Mouse (Mus musculus) mouse trophoblast stem cell (cell line): ENCODE measurements around the gene Hirip3.

ENCODE experiments used
- in situ Hi-C, 2 experiments: fragments of 300-500 bp; cut with MseI, MboI; formaldehyde crosslinking; loops; 2 replicates in 1 of 2; 3 replicates in 1 of 2; pipeline ENCODE4 v1.15.1; 2025

Hirip3 gene

GRCm38 (mm10) chr7:126850161-126850560 is 11.6 kb upstream of the Hirip3 start:
- in situ Hi-C loops: no loop called here

- in situ Hi-C loops: no loop called here
These were observed 10.6 kb upstream of the Hirip3 start for GRCm38 (mm10) chr7:126851192-126851591.

GRCm38 (mm10) chr7:126853454-126853853 is 8.3 kb upstream of the Hirip3 start:
- in situ Hi-C loops: no loop called here

DNA sequence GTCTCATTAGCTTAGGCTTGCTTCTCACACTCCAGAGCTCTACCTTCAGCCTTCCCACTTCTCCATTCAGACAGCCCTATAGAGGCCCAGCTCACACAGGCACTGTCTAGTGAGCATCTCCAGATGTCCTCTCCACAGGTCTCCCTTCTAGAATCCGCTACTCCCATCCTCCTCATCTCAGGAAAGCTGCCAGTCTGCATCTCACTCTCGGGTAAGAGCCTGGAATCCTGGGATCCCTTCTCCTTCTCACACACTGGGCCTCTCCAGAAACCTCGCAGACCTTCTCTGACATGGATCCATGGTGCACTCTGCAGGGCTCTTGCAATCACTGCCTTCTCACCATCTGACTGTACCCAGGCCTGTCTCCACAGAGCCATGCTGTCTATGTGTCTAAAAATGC is 6.1 kb upstream of the Hirip3 start:
- in situ Hi-C loops: no loop called here

GRCm38 (mm10) chr7:126856741-126857420 is 4.9 kb upstream of the Hirip3 start:
- in situ Hi-C loops: no loop called here

DNA sequence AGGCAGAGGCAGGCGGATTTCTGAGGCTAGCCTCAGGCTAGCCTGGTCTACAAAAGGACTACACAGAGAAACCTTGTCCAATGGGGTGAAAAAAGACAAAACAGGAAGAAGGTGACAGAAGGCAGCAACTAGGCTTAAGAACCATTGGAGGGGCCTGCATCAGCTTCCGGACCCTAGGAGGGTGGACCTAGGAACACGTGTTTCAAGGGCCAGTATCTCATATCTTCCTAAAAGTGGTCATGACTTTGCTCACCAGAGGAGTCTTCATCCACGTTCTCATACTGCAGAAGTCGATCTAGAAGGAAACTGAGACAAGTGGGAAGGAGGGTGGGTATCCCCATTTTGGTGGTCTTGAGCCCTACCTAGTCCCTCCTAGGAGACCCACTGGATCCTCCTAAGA is 785 bp upstream of the Hirip3 start:
- in situ Hi-C loops: no loop called here

GRCm38 (mm10) chr7:126862147-126862784 is 494 bp downstream of the Hirip3 start, which contains the start of gene Ino80e:
Gene Ino80e, minus strand, starts transcription at chr7:126862377.
- in situ Hi-C loops: no loop called here

GRCm38 (mm10) chr7:126863791-126864190 is 2.0 kb downstream of the Hirip3 start:
- in situ Hi-C loops: no loop called here

DNA sequence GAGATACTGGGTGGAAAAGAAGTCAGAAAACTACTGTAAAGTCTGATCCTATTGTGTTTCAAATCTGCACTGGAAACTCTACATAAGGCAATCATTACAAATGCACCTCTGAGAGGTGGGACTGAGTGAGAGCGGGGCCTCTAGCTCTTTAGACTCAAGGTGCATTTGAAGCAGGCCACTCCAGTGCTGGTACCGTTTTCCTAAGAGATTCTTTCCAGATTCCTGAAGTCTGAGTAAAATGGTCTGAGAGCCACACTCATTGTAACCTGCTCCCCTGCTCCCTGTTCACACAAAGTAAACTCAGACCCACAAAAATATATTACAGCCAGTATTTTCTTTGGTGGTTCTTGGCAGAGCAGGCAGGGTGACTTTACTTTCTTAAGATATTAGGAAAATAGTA is 5.8 kb downstream of the Hirip3 start:
- in situ Hi-C loops: no loop called here

DNA sequence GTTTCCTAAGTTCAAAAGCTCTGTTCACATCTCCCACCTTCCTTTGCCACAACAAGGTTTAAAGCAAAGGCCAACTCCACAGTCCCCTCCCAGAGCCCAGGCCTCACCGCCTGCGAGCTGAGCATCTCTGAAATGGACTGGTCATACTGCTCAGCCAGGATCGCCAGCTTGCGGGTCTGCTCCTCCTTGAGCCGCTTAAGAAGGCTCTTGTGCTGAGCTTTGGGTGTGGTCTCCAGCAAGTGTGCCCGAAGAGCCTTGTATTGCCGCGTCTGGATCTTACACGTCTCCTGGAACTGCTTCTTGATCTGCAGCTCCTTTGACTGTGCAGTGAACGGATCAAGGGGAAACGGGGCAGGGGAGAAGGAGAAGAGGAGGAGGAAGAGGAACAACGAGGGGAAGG is 6.2 kb downstream of the Hirip3 start:
- in situ Hi-C loops: no loop called here

DNA sequence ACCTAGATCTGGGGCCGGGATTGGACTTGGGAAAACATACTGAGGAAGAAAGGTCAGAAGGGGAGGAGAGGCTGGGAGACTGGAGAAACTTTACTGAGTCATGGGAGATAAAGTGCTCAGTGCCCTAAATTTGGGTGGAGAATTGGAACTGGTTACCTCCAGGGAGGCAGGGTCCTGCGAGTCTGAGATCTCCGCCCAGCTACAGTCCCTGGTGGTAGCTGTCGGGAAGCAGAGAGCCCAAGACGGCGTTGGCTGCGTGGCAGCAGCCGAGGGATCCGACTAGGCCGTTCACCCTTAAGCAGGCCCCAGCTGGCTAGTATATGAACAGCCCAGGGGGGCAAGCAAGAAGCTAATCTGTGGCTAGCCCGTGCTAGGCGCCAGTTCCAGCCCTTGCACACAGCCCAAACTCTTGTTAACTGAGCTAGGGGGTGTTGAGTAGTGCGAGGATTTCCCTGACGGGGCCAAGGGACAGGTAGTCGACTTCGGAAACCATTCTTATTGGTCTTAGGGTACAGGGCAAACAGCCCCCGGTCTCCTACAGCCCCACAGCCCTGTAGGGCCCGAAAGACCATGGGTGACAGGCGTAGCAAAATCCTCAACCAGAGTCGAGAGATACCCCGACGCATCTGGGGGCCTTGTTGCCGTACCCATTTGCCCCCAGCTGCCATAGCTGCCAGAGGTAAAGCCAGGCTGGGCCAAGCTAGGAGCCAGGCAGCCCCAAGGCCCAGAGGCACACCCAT is 8.2 kb downstream of the Hirip3 start:
- in situ Hi-C loops: no loop called here

DNA sequence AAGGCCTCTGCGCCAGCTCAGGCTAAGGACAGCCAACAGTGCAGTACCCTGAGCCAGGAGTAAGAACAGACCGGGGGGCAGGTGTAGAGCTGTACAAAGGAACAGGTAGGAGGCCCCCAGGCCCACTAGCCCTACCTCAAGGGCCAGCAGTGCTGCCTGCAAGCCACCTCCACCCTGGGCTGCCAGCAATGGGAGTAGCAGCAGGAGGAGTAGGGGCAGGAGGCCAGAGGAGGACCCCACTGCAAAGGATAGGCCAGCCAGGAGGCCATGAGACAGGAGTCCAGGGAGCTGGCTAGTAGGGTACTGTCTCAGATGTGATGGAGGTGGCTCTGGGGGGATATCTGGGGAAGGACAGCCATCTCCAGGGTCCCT is 8.7 kb downstream of the Hirip3 start:
- in situ Hi-C loops: no loop called here

DNA sequence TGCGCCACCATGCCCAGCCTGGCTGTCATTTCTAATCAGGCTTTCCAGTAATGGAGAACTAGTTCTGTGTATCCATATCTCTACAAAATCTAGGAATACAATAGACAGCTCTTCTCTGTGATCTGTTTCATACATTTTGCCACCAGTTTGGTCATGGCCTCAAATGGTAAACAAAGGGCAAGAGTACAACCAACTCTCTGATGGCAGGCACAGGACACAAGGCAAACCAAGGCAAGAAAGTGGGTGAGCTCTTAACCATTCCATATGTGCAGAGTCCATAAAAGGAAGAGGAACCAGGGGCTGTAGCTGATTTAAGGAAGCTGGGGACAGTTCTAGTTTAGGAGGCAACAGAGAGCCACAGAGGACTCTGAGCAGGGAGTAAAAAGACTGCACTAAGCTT is 15.5 kb downstream of the Hirip3 start:
- in situ Hi-C loops: no loop called here

DNA sequence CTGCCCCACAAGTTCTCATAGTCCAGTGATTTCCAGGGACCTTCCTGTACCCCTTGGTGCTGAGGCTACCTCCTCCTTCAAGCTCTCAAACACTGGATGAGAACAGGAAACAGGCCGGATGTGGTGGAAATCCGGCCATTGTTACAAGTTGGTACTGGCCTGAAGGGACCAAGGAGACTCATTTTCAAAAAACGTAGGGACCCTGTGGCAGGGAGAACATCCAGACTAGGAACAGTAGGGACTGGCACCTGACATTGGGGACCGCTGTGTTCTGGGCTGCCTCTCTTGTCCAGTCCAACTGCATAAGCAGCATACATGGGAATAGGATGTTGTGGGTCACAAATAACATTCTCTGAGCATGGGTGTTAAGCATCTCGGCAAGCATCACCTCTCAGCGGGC is 19.3 kb downstream of the Hirip3 start:
- in situ Hi-C loops: no loop called here

- in situ Hi-C loops: no loop called here
These were observed 22.0 kb downstream of the Hirip3 start for GRCm38 (mm10) chr7:126883731-126884181.

- in situ Hi-C loops: no loop called here
These were observed 22.8 kb downstream of the Hirip3 start, which contains the start of gene Taok2 for GRCm38 (mm10) chr7:126884286-126885164. Gene Taok2, minus strand, starts transcription at chr7:126884703.

GRCm38 (mm10) chr7:126887281-126887680 is 25.5 kb downstream of the Hirip3 start:
- in situ Hi-C loops: no loop called here

- in situ Hi-C loops: no loop called here
These were observed 27.1 kb downstream of the Hirip3 start for GRCm38 (mm10) chr7:126888852-126889251.

GRCm38 (mm10) chr7:126896912-126897311 is 35.1 kb downstream of the Hirip3 start:
- in situ Hi-C loops: no loop called here

- in situ Hi-C loops: no loop called here
These were observed 35.8 kb downstream of the Hirip3 start for GRCm38 (mm10) chr7:126897390-126898101.
